Mouse (Mus musculus): Measurements from ENCODE around the gene Srrt.
A peak's percentile ranks its signal among the peaks of the same experiment; 100 is the strongest.

The Srrt gene

GRCm38 (mm10) chr5:137337190-137337589 is 29.7 kb upstream of the Srrt start:
- no peak for DNase-seq (ENCODE audit: low spot score)

GRCm38 (mm10) chr5:137335066-137335465 is 27.6 kb upstream of the Srrt start:
- no peak for DNase-seq (ENCODE audit: low spot score)

GRCm38 (mm10) chr5:137334317-137334716 is 26.8 kb upstream of the Srrt start:
- no peak for DNase-seq (ENCODE audit: low spot score)

- peak; percentile 87 for DNase-seq (ENCODE audit: low spot score)
Observed at GRCm38 (mm10) chr5:137333512-137334174, 26.2 kb upstream of the Srrt start, which contains the start of gene Slc12a9. Gene Slc12a9, minus strand, starts transcription at chr5:137333597.

- no peak for DNase-seq (ENCODE audit: low spot score)
Observed at GRCm38 (mm10) chr5:137332857-137333511, 25.5 kb upstream of the Srrt start.

GRCm38 (mm10) chr5:137330910-137331309 is 23.4 kb upstream of the Srrt start:
- no peak for DNase-seq (ENCODE audit: low spot score)

- no peak for DNase-seq (ENCODE audit: low spot score)
Observed at GRCm38 (mm10) chr5:137320996-137321395, 13.5 kb upstream of the Srrt start.

GRCm38 (mm10) chr5:137318570-137318969 is 11.1 kb upstream of the Srrt start:
- no peak for DNase-seq (ENCODE audit: low spot score)

GRCm38 (mm10) chr5:137317361-137317760 is 9.9 kb upstream of the Srrt start:
- DNase-seq (ENCODE audit: low spot score) = no peak

GRCm38 (mm10) chr5:137315084-137315903 is 7.8 kb upstream of the Srrt start:
- DNase-seq (ENCODE audit: low spot score) = no peak

GRCm38 (mm10) chr5:137314193-137315083 is 7.0 kb upstream of the Srrt start, which contains the start of gene Trip6:
Gene Trip6, minus strand, starts transcription at chr5:137314404.
- DNase-seq (ENCODE audit: low spot score) = peak; percentile 79

- no peak for DNase-seq (ENCODE audit: low spot score)
Observed at GRCm38 (mm10) chr5:137313466-137314192, 6.2 kb upstream of the Srrt start.

- no peak for DNase-seq (ENCODE audit: low spot score)
Observed at GRCm38 (mm10) chr5:137308356-137308755, 882 bp upstream of the Srrt start.

GRCm38 (mm10) chr5:137306439-137307005 is 952 bp downstream of the Srrt start:
- DNase-seq (ENCODE audit: low spot score) = no peak

- no peak for DNase-seq (ENCODE audit: low spot score)
Observed at GRCm38 (mm10) chr5:137305822-137306221, 1.7 kb downstream of the Srrt start.

- DNase-seq (ENCODE audit: low spot score) = no peak
Observed at GRCm38 (mm10) chr5:137304816-137305215, 2.7 kb downstream of the Srrt start.

- no peak for DNase-seq (ENCODE audit: low spot score)
Observed at GRCm38 (mm10) chr5:137304165-137304564, 3.3 kb downstream of the Srrt start.

- no peak for DNase-seq (ENCODE audit: low spot score)
Observed at GRCm38 (mm10) chr5:137303609-137304008, 3.9 kb downstream of the Srrt start.

GRCm38 (mm10) chr5:137301253-137301652 is 6.2 kb downstream of the Srrt start:
- no peak for DNase-seq (ENCODE audit: low spot score)

GRCm38 (mm10) chr5:137299240-137299639 is 8.2 kb downstream of the Srrt start:
- DNase-seq (ENCODE audit: low spot score) = no peak

- DNase-seq (ENCODE audit: low spot score) = no peak
Observed at GRCm38 (mm10) chr5:137297126-137297525, 10.3 kb downstream of the Srrt start.
